Mouse (Mus musculus): ENCODE measurements around the gene Caprin1.
A peak's percentile ranks its signal among the peaks of the same experiment; 100 is the strongest.

Gene Caprin1

DNA sequence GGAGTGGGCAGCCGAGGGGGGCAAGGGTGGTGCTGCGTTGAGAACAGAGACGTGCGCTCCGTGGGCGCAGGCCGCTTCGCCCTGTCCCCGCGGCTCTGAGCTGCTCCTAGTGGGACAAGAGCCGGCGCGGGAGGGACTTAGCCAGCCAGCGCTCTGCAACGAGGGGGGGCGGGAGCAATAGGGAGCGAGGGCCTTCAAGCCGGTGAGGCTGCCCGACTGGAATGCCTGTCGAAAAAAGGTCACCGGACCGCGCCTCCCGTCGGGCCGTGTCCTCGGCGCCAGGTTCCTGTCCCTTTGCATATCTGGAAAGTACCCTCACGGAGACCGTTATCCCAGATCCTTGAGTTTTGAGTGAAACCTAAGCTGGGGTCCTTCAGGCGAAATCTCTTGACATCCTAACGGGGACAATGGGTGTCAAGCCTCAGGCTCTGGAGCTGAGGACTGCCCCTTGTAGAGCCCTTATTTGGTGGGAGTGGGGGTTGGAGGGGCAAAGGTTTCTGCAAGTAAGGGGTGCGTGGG lies at the start of gene Caprin1:
TSS of gene Caprin1 (minus strand) at position 159 of the 519 bp plus-strand sequence.
- peak; percentile 98 for DNase-seq (ENCODE audit: low spot score)

DNA sequence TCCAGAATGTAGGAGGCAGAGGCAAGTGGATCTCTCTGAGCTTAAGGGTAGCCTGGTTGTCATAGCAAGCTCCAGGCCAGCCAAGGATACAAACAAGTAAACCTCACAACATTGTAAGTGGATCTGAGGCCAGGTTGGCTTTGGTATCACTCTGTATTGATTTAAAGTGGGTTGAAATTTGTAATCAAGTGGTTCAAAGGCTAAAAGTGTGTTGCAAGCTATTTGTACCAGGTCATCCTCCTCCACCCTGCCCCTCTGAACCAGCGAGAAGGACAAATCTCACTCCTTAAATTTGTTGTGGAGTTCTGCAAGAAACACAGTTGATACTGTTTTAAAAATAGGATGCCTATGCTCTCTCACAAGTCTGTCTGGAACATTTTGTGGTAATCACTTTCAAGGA lies 49.4 kb upstream of the Caprin1 start:
- DNase-seq (ENCODE audit: low spot score): no peak

DNA sequence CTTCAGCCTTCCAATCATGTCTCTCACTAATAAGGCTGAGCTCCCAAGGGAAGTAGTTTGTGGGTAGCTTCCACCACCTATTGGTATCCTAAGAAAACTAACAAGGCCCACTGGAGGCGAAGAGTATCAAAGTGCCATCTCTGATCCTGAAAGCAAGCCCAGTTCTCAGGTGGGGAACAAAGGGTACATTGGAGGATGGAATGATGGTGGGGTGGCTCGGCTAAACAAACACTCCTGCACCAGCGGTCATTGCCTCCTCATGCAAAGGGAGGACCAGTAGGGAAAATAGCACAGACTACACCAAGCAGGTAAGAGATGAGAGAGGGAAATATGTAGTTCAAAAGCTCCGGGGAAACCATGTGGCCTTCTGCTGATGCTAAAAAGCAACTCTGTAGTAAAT lies 48.8 kb upstream of the Caprin1 start:
- no peak for DNase-seq (ENCODE audit: low spot score)

- no peak for DNase-seq (ENCODE audit: low spot score)
Observed at GRCm38 (mm10) chr2:103844016-103844415, 46.6 kb upstream of the Caprin1 start.

GRCm38 (mm10) chr2:103843321-103843720 lies 45.9 kb upstream of the Caprin1 start:
- DNase-seq (ENCODE audit: low spot score): no peak

- no peak for DNase-seq (ENCODE audit: low spot score)
Observed at GRCm38 (mm10) chr2:103842299-103842698, 44.9 kb upstream of the Caprin1 start.

DNA sequence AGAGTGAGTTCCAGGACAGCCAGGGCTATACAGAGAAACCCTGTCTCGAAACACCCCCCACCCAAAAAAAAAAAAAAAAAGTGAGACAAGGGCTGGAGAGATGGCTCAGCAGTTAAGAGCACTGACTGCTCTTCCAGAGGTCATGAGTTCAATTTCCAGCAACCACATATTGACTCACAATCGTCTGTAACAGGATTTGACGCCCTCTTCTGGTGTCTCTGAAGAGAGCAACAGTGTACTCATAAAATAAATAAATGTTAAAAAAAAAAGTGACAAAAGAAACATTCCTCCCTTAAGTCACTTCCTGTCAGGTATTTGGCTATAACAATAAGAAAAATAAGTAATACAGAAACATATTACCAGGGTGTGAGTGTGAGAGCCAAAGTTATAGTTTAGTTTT lies 41.0 kb upstream of the Caprin1 start:
- no peak for DNase-seq (ENCODE audit: low spot score)

GRCm38 (mm10) chr2:103837166-103837565 lies 39.7 kb upstream of the Caprin1 start:
- no peak for DNase-seq (ENCODE audit: low spot score)

DNA sequence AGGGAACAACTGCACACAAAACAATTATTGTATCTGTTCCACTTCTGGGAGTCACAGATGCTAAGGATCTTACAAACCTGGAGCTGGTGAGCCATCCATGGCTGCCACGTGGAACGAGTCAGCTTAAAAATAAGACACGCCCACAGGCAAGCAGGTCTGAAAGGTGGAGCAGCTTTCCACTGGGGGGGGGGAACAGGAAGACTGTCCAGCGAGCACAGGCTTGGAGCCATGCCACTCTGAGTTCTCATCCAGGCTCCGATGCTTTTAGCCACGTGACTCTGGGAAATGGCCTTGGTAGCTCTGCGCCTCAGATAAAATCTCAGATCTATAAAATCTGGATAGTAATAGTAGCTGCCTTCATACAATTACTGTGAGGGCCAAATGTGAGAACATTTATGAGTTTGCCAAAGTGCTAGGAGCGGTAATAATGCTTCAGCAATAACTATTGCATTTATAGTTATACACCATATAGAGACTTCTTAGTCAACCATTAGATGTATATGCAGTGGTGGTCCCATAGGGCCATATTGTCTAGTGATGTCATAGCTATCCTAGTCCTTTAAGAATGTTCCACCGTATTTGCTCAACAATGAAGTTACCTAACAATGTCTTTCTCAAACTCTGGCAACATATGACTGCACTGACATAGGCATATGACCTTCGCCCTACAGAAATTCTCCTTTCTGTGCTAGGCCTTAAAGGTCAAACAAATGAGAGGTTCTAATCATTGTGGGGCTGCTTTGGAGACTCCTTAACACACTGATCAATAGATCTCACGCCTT lies 38.4 kb upstream of the Caprin1 start:
- no peak for DNase-seq (ENCODE audit: low spot score)

DNA sequence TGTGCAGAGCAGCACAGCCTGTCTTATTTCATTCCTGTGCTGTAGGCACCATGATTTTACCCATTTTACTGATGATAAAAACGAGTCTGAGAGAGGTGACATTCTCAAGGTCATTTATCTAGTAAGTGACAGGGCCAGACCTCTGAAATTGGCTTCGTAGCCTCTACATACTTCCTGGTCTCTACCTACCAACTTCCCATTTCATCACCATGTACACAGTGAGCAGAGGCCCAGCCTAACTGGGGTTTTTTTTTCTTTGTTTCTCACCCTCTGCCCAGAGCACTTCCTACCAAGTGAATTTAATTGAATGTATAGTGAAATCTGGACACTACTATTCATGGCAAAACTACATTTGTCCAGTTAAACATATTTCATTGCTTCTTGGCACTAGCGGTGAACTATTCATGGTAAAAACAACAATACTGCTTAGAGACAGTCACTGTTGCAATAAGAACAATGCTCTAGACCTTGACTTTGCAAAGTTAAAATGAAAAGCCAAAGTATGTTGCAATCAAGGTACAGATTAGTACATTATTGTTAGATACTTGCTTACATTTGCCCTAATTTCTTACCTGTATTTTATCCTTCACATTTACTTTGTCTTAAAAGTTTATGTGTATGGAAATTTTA lies 36.5 kb upstream of the Caprin1 start:
- no peak for DNase-seq (ENCODE audit: low spot score)

GRCm38 (mm10) chr2:103832899-103833298 lies 35.5 kb upstream of the Caprin1 start:
- no peak for DNase-seq (ENCODE audit: low spot score)

- no peak for DNase-seq (ENCODE audit: low spot score)
Observed at GRCm38 (mm10) chr2:103828900-103829299, 31.5 kb upstream of the Caprin1 start.

- no peak for DNase-seq (ENCODE audit: low spot score)
Observed at GRCm38 (mm10) chr2:103824916-103825315, 27.5 kb upstream of the Caprin1 start.

DNA sequence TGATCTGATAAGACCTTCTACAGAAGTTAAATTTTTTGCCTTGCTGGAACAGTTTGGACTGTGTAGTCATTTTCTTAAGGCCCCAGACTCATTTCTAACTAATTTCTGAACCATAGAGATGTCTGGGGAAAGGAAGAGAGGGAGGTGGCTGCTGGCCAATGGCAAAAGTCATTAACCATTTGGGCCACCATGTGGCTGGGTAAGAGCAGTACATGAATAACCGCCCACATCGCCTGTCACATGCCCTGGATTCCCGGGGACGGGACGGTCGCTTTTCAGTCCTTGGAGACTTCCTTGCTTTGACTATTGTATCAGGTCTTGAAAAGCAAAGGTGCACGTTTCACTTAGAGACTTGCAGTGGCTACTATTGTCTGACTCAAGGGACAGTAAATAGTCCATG lies 25.1 kb upstream of the Caprin1 start:
- no peak for DNase-seq (ENCODE audit: low spot score)

GRCm38 (mm10) chr2:103817145-103817895 lies 19.9 kb upstream of the Caprin1 start:
- no peak for DNase-seq (ENCODE audit: low spot score)

DNA sequence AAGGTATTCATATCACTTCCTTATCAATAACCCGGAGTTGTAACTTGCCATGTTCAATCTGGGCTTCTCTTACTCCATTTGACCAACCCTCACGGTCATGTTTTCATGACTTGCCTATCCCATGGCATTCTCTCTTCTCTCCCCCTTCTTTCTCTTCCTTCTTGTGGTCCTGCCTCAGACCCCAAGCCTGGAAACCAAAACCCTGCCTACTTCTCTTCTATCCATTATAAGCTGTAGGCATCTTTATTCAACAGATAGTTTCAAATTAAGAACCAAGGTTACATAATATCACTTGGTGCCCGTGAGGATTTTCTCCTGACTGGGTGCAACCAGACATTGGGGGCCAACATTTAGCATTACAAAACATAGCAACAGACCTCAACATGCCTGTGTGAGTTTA lies 18.5 kb upstream of the Caprin1 start:
- DNase-seq (ENCODE audit: low spot score): no peak

- no peak for DNase-seq (ENCODE audit: low spot score)
Observed at GRCm38 (mm10) chr2:103811465-103812191, 14.2 kb upstream of the Caprin1 start.

GRCm38 (mm10) chr2:103810412-103810811 lies 13.0 kb upstream of the Caprin1 start:
- peak; percentile 73 for DNase-seq (ENCODE audit: low spot score)

DNA sequence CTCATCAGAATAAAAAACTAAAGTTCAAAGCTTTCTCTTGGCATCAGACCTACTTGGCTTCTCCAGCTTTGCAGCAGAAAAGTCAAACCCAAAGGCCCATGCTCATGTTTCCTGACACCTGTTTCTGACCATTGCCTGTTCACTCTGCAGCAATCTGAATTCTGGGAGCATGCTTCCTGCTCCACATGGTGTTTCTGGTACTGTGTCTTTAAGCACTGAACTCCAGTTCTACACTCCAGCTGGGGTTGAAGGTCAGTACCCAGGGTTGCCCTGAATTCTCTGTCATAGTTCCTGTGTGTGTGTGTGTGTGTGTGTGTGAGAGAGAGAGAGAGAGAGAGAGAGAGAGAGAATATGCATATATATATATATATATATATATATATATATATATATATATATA lies 11.0 kb upstream of the Caprin1 start:
- no peak for DNase-seq (ENCODE audit: low spot score)

DNA sequence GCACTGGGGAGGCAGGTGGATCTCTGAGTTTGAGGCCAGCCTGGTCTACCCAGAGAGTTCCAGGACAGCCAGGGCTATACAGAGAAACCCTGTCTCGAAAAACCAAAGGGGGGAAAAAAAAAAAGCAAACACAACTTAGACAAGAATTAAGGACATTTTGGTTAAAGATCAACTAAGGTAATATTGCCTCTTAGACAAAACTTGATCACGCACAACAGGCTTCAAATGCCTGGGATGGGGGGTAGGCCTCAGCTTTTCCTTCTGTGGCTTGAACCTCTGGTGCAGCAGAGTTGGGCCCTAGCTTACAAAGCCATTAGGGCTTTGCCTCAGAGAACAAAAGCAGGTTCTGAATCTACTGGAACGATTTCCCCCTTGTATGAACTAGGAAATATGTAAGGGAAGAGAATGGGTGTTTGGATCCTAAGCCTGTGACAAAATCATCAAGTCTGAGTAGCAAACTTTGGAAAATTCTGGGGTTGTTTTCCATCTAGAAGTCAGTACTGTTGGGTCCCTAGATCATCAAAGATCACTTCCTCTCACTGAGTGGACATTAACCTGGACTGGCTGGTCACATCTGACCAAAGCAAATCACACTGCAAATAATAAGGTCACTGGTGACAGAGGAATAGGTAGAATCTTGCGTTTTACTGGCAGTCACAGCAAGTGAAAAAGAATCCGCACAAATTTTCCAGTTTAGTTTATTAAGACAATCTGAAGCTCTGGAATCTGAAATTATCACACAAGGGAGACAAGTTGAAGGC lies 6.5 kb upstream of the Caprin1 start:
- DNase-seq (ENCODE audit: low spot score): peak; percentile 26

GRCm38 (mm10) chr2:103802422-103802821 lies 5.0 kb upstream of the Caprin1 start:
- no peak for DNase-seq (ENCODE audit: low spot score)

All from yolk sac, embryonic 10.5 days (tissue).